Mouse (Mus musculus): ENCODE results near the gene 4930415L06Rik. TPM values are rescaled to one million over a fixed set of nuclear protein-coding genes. Genes with fewer than 3 reads are reported as not detected.

The 4930415L06Rik gene
- not detected for polyA plus RNA-seq (2017; shearing (Covaris generic))

GRCm38 (mm10) chrX:89932752-89933151 lies at the start of gene 4930415L06Rik:
Gene 4930415L06Rik, minus strand, starts transcription at chrX:89932852.

Other genes starting within 250 kb of the 4930415L06Rik start
- not detected for gene 4932429P05Rik, start 180.6 kb downstream of the 4930415L06Rik start, polyA plus RNA-seq (2017; shearing (Covaris generic))

All from activated CD4-positive, CD25-positive, alpha-beta regulatory T cell (primary cell).